Mouse (Mus musculus) heart, postnatal 10 days (tissue): ENCODE results near the gene Fam13a. TPM values are rescaled to one million over a fixed set of nuclear protein-coding genes. Genes with fewer than 3 reads are reported as not detected.

ENCODE experiments used
- DNase-seq, 2 experiments: peaks; one replicate each; pipeline ENCODE4 v3.0.0; 2021
- intact Hi-C: fragments of 180-260 bp; cut with DNase I; formaldehyde crosslinking; loops from one replicate; pipeline ENCODE4 v1.15.1; 2025
- total RNA-seq, 2 experiments: library from RNA; stranded (reverse); gene quantifications; 2 replicates each; pipeline ENCODE4 v1.2.3; 2021

Gene Fam13a
- total RNA-seq = 10 to 100 TPM; 16.8 to 17.6 TPM

- peak; percentile 88 to 91 for DNase-seq
- intact Hi-C loops = no loop called here
These were observed at the start of gene Fam13a for GRCm38 (mm10) chr6:59024164-59024724. Fam13a (minus strand) TSS chr6:59024549.

DNA sequence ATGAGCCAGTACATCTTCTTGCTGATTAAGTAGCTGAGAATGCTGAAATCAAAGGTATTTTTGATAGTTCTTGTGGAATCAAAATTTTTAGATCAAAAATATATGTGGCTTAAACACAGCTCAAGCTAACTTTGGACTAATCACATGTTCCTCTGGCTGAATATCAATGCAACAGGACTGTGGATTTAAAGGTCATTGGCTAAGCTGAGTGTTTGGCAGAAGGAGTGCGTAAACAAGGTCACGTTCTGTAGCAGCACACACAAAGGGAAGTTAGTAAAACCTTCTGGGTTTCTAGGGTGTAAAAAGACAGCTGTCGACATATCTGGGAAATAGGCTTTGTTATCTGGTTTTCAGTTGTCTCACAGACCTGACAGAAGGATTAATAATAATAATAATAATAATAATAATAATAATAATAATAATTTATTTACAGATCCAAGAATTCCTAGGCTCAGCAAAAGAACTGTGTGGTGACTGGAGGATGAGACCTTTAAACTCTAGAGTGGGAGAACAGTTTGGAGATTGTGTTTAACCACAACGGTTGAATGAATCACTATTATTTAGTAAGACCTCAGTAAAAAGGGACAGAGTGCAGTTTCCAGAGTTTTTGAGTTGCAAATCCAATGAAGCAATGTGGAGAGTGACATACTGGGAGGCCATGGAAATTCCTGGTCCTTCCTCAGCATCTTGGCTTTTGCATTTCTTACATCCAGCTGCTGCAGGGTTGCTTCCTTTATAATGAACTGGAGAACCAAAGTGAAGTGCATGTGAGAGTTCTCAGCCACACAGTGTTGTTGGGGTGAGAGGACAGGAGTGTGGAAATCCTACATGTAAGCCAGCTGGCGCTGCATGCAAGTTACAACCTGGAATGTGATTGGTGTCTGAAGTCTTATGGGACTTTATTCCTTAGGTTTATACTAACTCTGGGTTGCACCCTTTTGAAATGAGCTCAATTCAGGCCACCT, 48.0 kb upstream of the Fam13a start:
- peak; percentile 16 to 35 for DNase-seq
- intact Hi-C loops = no loop called here

- peak in 1 of 2 experiments; percentile 2 for DNase-seq
These were observed 47.3 kb upstream of the Fam13a start for GRCm38 (mm10) chr6:59071691-59072090.

GRCm38 (mm10) chr6:59068187-59068586, 43.8 kb upstream of the Fam13a start:
- intact Hi-C loops = no loop called here
- peak; percentile 16 to 18 for DNase-seq

More at GRCm38 (mm10) chr6:59071691-59072090, 47.3 kb upstream of the Fam13a start:
- intact Hi-C loops = no loop called here

DNA sequence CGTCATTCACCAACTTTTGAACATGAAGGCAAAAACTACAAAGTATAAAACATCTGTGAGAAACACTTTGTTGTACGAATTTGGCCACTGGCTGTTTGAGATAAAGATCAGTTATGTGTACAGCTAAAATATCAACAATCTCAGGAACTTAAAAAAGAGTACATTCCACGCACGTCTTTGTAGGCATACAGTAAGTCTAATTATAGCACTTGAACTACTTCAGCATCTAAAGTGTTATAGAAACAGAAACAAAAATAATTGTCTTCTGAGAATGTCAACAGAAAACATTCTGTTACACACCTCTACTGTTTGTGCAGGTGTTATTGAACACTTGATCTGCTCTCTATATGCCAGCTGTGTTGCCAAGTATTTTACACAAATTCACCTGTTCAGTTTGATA, 40.1 kb upstream of the Fam13a start:
- intact Hi-C loops = no loop called here
- DNase-seq = no peak

DNA sequence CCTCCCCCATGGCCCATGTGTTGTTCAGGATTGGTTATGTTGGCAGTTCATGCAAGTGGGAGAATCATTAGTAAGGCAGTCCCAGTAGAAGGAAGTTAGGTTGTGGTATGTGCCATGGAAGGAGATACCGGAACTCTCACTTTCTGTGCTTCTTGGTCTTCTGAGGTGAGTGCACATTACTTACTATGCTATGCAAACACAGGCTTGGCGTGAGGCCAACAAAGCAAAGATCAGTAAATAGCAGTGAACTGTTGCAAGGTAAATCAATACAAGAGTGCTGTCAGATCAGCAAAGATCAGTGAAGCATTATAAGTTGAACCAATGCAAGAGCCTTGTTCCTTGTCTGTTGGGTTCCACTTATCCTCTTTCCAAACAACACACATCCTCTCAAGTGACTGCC, 28.9 kb upstream of the Fam13a start:
- no peak for DNase-seq
- intact Hi-C loops = no loop called here

GRCm38 (mm10) chr6:59039719-59040118, 15.4 kb upstream of the Fam13a start:
- DNase-seq = no peak
- intact Hi-C loops = no loop called here

GRCm38 (mm10) chr6:59032748-59033147, 8.4 kb upstream of the Fam13a start:
- DNase-seq = no peak
- intact Hi-C loops = no loop called here

GRCm38 (mm10) chr6:59031539-59031938, 7.2 kb upstream of the Fam13a start:
- DNase-seq = no peak
- intact Hi-C loops = no loop called here

GRCm38 (mm10) chr6:59030667-59031066, 6.3 kb upstream of the Fam13a start:
- intact Hi-C loops = no loop called here
- no peak for DNase-seq

DNA sequence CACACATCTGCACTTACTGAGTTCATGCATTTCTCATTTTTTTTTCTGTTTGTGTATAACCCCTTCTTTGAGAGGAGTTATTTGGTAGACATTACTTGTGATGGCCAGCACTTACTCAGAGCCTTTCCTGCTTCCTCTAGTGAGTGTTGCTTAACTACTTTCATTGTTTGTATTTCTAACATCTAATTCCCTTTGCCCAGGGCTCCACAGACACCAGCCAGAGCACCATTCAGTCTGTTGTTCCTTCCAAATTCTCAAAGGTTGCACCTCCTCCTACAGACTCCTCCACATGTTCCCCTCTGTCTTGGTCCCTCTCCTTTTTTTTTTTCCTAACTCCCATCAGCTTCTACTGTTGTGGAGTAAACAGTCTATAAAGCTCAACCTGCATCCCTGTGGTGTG, 5.7 kb upstream of the Fam13a start:
- no peak for DNase-seq
- intact Hi-C loops = no loop called here

GRCm38 (mm10) chr6:59028871-59029270, 4.5 kb upstream of the Fam13a start:
- DNase-seq = no peak
- intact Hi-C loops = no loop called here

GRCm38 (mm10) chr6:59024806-59025205, 457 bp upstream of the Fam13a start:
- intact Hi-C loops = no loop called here
- no peak for DNase-seq

- intact Hi-C loops = no loop called here
- DNase-seq = peak in 1 of 2 experiments; percentile 14
These were observed 740 bp downstream of the Fam13a start for GRCm38 (mm10) chr6:59023455-59024163.

- intact Hi-C loops = no loop called here
- peak in 1 of 2 experiments; percentile 29 for DNase-seq
These were observed 1.7 kb downstream of the Fam13a start for GRCm38 (mm10) chr6:59022621-59023020.

GRCm38 (mm10) chr6:59020346-59020745, 4.0 kb downstream of the Fam13a start:
- intact Hi-C loops = loop anchor here (1.0 kb wide), 1 partner anchor 160 kb away; no protein-coding TSS in a partner anchor
- peak; percentile 52 to 56 for DNase-seq

DNA sequence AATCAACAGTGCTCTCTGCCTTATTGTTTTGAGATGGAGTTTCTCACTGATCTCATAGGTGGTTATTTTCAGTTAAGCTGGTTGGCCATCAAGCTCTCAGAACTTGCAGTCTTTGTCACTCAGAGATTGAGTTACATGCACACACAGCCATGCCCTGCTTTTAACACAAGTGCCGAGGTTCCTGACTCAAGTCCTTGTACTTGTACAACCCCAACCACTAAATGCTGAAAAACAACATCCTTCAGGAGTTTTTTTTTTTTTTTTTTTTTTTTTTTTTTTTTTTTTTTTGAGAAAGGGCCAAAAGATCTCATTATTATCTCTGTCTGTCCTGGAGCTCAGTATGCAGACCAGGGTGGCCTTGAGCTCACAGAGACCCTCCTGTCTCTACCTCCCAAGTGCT, 4.5 kb downstream of the Fam13a start:
- intact Hi-C loops = loop anchor here (1.0 kb wide), 1 partner anchor 160 kb away; no protein-coding TSS in a partner anchor
- no peak for DNase-seq

GRCm38 (mm10) chr6:59016336-59016832, 8.0 kb downstream of the Fam13a start:
- no peak for DNase-seq
- intact Hi-C loops = no loop called here

DNA sequence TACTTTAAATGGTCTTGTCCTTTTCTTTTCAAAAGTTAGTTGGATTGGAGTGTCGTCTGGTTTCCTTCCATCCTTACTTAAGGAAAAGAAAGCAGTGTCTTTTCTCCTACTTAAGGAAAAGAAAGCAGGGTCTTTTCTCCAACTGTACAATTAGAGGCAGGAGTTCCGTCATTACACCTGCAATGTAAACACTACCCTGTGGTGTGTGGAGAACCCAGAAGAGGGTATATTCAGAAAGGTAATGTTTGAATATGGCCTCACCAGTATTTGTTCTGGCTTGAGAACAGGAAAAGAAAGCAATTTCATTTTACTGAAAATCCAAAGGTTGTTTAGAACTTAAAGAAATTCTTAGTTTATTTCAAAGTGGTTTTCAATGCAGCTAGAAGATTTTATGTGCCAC, 9.6 kb downstream of the Fam13a start:
- intact Hi-C loops = no loop called here
- DNase-seq = no peak

- no peak for DNase-seq
- intact Hi-C loops = no loop called here
These were observed 10.1 kb downstream of the Fam13a start for GRCm38 (mm10) chr6:59014088-59014759.
